Mouse (Mus musculus): ENCODE data around the gene Sh3pxd2b. TPM values are rescaled to one million over a fixed set of nuclear protein-coding genes. Genes with fewer than 3 reads are reported as not detected.

Gene Sh3pxd2b
- 10 to 100 TPM; 12.4 to 14.5 TPM for total RNA-seq (2021)
- long read RNA-seq, experiment 1, full-length matches to known transcripts = 1 of 6 reads
- long read RNA-seq, experiment 1, partial matches to known transcripts = 0 of 6 reads
- long read RNA-seq, experiment 1, other reads (novel, unspliced or antisense) = 5 of 6 reads
- long read RNA-seq, experiment 2, partial matches to known transcripts = 0 of 2 reads
- long read RNA-seq, experiment 2, other reads (novel, unspliced or antisense) = 2 of 2 reads

- peak; percentile 33 to 52 for DNase-seq (ENCODE audit: low spot score in 2 of 2)
Observed at GRCm38 (mm10) chr11:32347607-32348432, at the start of gene Sh3pxd2b. Gene Sh3pxd2b, plus strand, starts transcription at chr11:32347820.

- DNase-seq (ENCODE audit: low spot score in 2 of 2) = no peak
Observed at GRCm38 (mm10) chr11:32297866-32298531, 49.6 kb upstream of the Sh3pxd2b start.

GRCm38 (mm10) chr11:32298532-32298918, 49.1 kb upstream of the Sh3pxd2b start:
- no peak for DNase-seq (ENCODE audit: low spot score in 2 of 2)

- peak; percentile 53 to 67 for DNase-seq (ENCODE audit: low spot score in 2 of 2)
Observed at GRCm38 (mm10) chr11:32299865-32300264, 47.8 kb upstream of the Sh3pxd2b start, which contains the start of gene Hbq1a. Gene Hbq1a, plus strand, starts transcription at chr11:32300069.

- no peak for DNase-seq (ENCODE audit: low spot score in 2 of 2)
Observed at GRCm38 (mm10) chr11:32300279-32301267, 47.0 kb upstream of the Sh3pxd2b start.

- no peak for DNase-seq (ENCODE audit: low spot score in 2 of 2)
Observed at GRCm38 (mm10) chr11:32301506-32301905, 46.1 kb upstream of the Sh3pxd2b start.

GRCm38 (mm10) chr11:32302824-32303419, 44.7 kb upstream of the Sh3pxd2b start:
- DNase-seq (ENCODE audit: low spot score in 2 of 2) = peak; percentile 24 to 47

- no peak for DNase-seq (ENCODE audit: low spot score in 2 of 2)
Observed at GRCm38 (mm10) chr11:32303455-32303854, 44.2 kb upstream of the Sh3pxd2b start.

- DNase-seq (ENCODE audit: low spot score in 2 of 2) = no peak
Observed at GRCm38 (mm10) chr11:32307006-32307405, 40.6 kb upstream of the Sh3pxd2b start.

- DNase-seq (ENCODE audit: low spot score in 2 of 2) = no peak
Observed at GRCm38 (mm10) chr11:32309446-32309845, 38.2 kb upstream of the Sh3pxd2b start.

- DNase-seq (ENCODE audit: low spot score in 2 of 2) = no peak
Observed at GRCm38 (mm10) chr11:32309928-32310327, 37.7 kb upstream of the Sh3pxd2b start.

GRCm38 (mm10) chr11:32316009-32316408, 31.6 kb upstream of the Sh3pxd2b start:
- no peak for DNase-seq (ENCODE audit: low spot score in 2 of 2)

- DNase-seq (ENCODE audit: low spot score in 2 of 2) = no peak
Observed at GRCm38 (mm10) chr11:32320507-32321195, 27.0 kb upstream of the Sh3pxd2b start.

GRCm38 (mm10) chr11:32321196-32321565, 26.4 kb upstream of the Sh3pxd2b start:
- DNase-seq (ENCODE audit: low spot score in 2 of 2) = peak; percentile 74

- peak; percentile 85 to 92 for DNase-seq (ENCODE audit: low spot score in 2 of 2)
Observed at GRCm38 (mm10) chr11:32324609-32325008, 23.0 kb upstream of the Sh3pxd2b start.

GRCm38 (mm10) chr11:32331075-32331474, 16.5 kb upstream of the Sh3pxd2b start:
- DNase-seq (ENCODE audit: low spot score in 2 of 2) = no peak

GRCm38 (mm10) chr11:32331861-32332260, 15.8 kb upstream of the Sh3pxd2b start:
- no peak for DNase-seq (ENCODE audit: low spot score in 2 of 2)

GRCm38 (mm10) chr11:32333235-32333634, 14.4 kb upstream of the Sh3pxd2b start:
- no peak for DNase-seq (ENCODE audit: low spot score in 2 of 2)

GRCm38 (mm10) chr11:32336435-32336907, 11.1 kb upstream of the Sh3pxd2b start:
- DNase-seq (ENCODE audit: low spot score in 2 of 2) = no peak

Data from left cerebral cortex, adult 18-20 months (tissue).